14 mouse cellular contexts compared by ENCODE assay signal in genomic region chr4:126115411-126115810, GRCm38 (mm10). TPM values are rescaled to one million over a fixed set of nuclear protein-coding genes. Genes with fewer than 3 reads are reported as not detected.
"Had no signal": no experiment of that assay in that cellular context is flagged by ENCODE, and none has a peak within 500 bp of the region (broad histone marks: within the 10 kb centered on the region; RNA-seq: fewer than 3 reads in every experiment).

No protein-coding gene starts in this region.

- DNase-seq: kidney, adult 18-20 months; kidney, postnatal 4 days; lung, adult 2 months; lung, postnatal 36 days; retina, postnatal 1 day; thymus, adult 18-20 months; thymus, postnatal 14 days had no signal

- H3K27ac ChIP-seq: intestine, embryonic 15.5 days; layer of hippocampus, adult 2 months; liver, embryonic 14.5 days; midbrain, embryonic 12.5 days; neural tube, embryonic 13.5 days had no signal

- H3K27me3 ChIP-seq: intestine, embryonic 15.5 days; midbrain, embryonic 12.5 days; neural tube, embryonic 13.5 days had no signal

- H3K4me3 ChIP-seq: intestine, embryonic 15.5 days; layer of hippocampus, adult 2 months; midbrain, embryonic 12.5 days; neural tube, embryonic 13.5 days had no signal

- H3K36me3 ChIP-seq: intestine, embryonic 15.5 days; neural tube, embryonic 13.5 days had no signal

- H3K4me2 ChIP-seq: intestine, embryonic 15.5 days; midbrain, embryonic 12.5 days; neural tube, embryonic 13.5 days had no signal

- H3K9ac ChIP-seq: intestine, embryonic 15.5 days; liver, embryonic 14.5 days; neural tube, embryonic 13.5 days had no signal

- H3K9me3 ChIP-seq: intestine, embryonic 15.5 days; midbrain, embryonic 12.5 days; neural tube, embryonic 13.5 days had no signal

- ATAC-seq: intestine, embryonic 15.5 days; lung, postnatal 0 days had no signal

RNA-seq across cellular contexts. Expression of gene Sh3d21, which starts 47.9 kb away (rescaled TPM):
- total RNA-seq: monocyte, adult 5-6 weeks had no signal
